Mouse (Mus musculus) intestine, embryonic 14.5 days (tissue): ENCODE results near the gene Ywhah. TPM values are rescaled to one million over a fixed set of nuclear protein-coding genes. Genes with fewer than 3 reads are reported as not detected.

Source experiments
- ATAC-seq: fragments of 200-750 bp; cut with Nextera tagmentation; replicated peaks from 2 replicates; pipeline ENCODE4 v1.8.0; 2017; ENCODE audit warnings: low read depth, moderate number of reproducible peaks, moderate TSS enrichment, moderate library complexity; ENCODE audit not compliant: low FRiP score, low TSS enrichment
- DNase-seq: peaks from one replicate; pipeline ENCODE4 v3.0.0-alpha.2; 2018; ENCODE audit warnings: low spot score
- H3K27ac ChIP-seq: fragments of 300-500 bp; sonication (generic); 2 replicates; pipeline ENCODE4 v1.5.1; 2014; ENCODE audit warnings: low read depth, mild to moderate bottlenecking, control low read depth
- H3K27me3 ChIP-seq: fragments of 300-500 bp; sonication (generic); replicated peaks from 2 replicates; pipeline ENCODE4 v1.6.1; 2014; ENCODE audit warnings: low read length, control low read depth; ENCODE audit not compliant: control insufficient read depth, insufficient read depth
- H3K36me3 ChIP-seq: fragments of 300-500 bp; sonication (generic); 2 replicates; pipeline ENCODE4 v1.6.1; 2014; ENCODE audit warnings: low read length, control low read depth; ENCODE audit not compliant: control insufficient read depth, insufficient read depth
- H3K4me1 ChIP-seq: fragments of 300-500 bp; sonication (generic); replicated peaks from 2 replicates; pipeline ENCODE4 v1.6.1; 2014; ENCODE audit warnings: low read length, control low read depth, mixed read lengths; ENCODE audit not compliant: control insufficient read depth, insufficient read depth
- H3K4me2 ChIP-seq: fragments of 300-500 bp; sonication (generic); 2 replicates; pipeline ENCODE4 v1.6.1; 2014; ENCODE audit warnings: low read length
- H3K4me3 ChIP-seq: fragments of 300-500 bp; sonication (generic); 2 replicates; pipeline ENCODE4 v1.5.1; 2014; ENCODE audit warnings: low read depth, low read length, control low read depth, mixed read lengths
- H3K9ac ChIP-seq: fragments of 300-500 bp; sonication (generic); 2 replicates; pipeline ENCODE4 v1.6.1; 2014; ENCODE audit warnings: mild to moderate bottlenecking, low read length
- H3K9me3 ChIP-seq: fragments of 300-500 bp; sonication (generic); 2 replicates; pipeline ENCODE4 v1.6.1; 2016; ENCODE audit warnings: low read length, control low read depth; ENCODE audit not compliant: control insufficient read depth
- WGBS: fragments of 180-500 bp; shearing (Covaris S2); extraction: QIAGEN DNeasy Blood & Tissue Kit; methylation state at CpG from one replicate; pipeline ENCODE4 v1.1.7; 2014; 5-methylcytosine and 5-hydroxymethylcytosine counted together
- polyA plus RNA-seq: library from polyadenylated mRNA; unstranded; fragments of >200 nt; fragmentation: Nextera tagmentation; extraction: Ambion mirVana; gene quantifications from 2 replicates; pipeline ENCODE4 v1.2.1, GENCODE M21; 2014

Gene Ywhah
- polyA plus RNA-seq, 1 experiment from 2014 or later, result 419 TPM

DNA sequence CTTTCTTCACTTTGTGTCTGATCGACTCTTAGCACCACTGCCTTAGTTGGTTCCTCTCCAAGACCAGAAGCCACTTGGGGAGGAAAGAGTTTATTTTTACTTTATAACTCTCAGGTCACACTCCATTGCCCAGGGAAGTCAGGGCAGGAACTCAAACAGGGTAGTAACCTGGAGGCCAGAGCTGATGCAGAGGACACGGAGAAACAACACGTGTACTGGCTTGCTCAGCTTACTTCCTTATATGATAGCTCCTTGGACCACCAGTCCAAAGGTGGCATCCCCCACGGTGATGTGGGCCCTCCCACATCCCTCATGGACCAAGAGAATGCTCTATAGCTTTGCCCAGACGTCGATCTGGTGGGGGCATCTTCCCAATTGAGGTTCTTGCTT lies 26.7 kb downstream of the Ywhah start:
- Histone ChIP-seq H3K9ac (no peak overlapping the region), H3K9me3 (no peaks in the 10 kb centered on the region), H3K27me3 (no peaks in the 10 kb centered on the region), H3K4me1 (0 out of 2 replicates have a peak, but pooled peaks cover 4% of the 10 kb centered on the region), H3K4me3 (no peak overlapping the region), H3K36me3 (no peaks in the 10 kb centered on the region), H3K27ac (no peak overlapping the region), H3K4me2 (no peak overlapping the region)
- ATAC-seq (no peak), DNase-seq (no peak)
- 92% methylated on average over 6 of the region's 6 CpGs for WGBS

DNA sequence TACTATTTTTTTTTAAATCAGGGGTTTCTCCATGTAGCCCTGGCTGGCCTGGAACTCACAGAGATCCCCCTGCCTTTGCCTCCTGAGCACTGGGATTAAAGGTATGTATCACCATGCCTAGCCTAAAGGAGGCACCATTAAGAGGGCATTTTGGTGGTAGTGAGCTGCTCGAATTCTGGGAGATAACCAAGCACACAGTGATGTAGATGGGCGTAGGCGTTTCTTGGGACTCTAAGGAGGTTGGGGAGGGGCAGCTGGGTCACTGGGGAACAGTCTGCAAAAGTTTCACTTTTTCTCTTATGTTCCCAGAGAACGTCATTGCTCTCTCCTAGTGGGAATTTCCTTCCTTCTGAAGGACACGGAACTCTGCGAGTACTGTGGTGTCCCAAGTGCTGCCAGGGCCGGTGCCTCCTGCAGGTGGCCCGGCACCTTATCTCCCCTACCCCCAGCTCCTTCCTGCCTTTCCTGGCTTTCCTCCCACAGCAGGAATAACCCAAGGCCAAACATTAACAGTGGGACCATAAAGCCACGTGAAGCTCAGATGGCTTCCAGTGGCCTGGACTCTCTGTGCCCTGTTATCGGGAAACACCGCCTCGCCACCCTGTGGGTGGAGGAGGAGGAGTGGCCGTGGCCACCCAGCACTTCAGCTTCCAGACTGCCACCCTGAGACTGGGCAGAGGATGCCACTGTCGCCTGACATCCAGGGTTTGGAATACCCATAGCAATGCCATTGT lies 34.4 kb downstream of the Ywhah start:
- Histone ChIP-seq H3K36me3 (no peaks in the 10 kb centered on the region), H3K4me3 (no peak overlapping the region), H3K4me1 (no peaks in the 10 kb centered on the region), H3K27me3 (no peaks in the 10 kb centered on the region), H3K27ac (no peak overlapping the region), H3K9ac (no peak overlapping the region), H3K4me2 (no peak overlapping the region), H3K9me3 (no peaks in the 10 kb centered on the region)
- DNase-seq, result no peak
- ATAC-seq, result no peak
- 69% methylated on average over 14 of the region's 14 CpGs for WGBS

DNA sequence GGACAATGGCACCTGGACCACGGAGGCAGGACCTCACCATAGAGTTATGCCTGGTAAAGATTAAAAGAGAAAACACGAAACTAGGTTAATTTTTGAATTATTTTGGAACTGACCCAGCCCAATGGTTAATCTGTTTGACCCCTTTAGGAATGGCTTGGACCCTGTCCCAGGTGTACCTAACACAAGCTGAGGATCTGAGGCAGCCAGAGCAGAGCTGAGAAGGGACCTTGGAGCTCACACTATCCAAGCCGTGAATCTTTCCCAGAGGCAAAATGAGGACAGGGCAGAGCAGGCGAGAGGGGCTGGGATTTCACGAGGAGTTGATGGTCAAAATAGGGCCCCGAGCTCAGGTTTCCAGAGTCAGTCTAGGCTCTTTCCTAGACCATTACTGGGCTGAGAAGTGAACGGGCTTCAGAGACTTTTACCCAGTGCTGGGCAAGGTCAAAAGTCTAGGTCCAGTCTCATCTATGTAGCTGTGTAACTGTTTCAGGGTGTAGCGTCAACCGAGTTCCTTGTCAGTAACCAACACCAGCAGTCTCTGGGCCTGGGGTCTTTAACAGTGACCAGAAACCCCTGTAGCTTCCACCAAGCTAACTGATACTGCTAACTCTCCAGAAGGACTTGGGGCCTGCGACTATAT lies 37.6 kb downstream of the Ywhah start:
- Histone ChIP-seq H3K9me3 (no peaks in the 10 kb centered on the region), H3K27me3 (no peaks in the 10 kb centered on the region), H3K9ac (no peak overlapping the region), H3K27ac (no peak overlapping the region), H3K4me1 (no peaks in the 10 kb centered on the region), H3K36me3 (no peaks in the 10 kb centered on the region), H3K4me2 (no peak overlapping the region), H3K4me3 (no peak overlapping the region)
- DNase-seq (no peak), ATAC-seq (no peak)
- 80% methylated on average over 10 of the region's 10 CpGs for WGBS

DNA sequence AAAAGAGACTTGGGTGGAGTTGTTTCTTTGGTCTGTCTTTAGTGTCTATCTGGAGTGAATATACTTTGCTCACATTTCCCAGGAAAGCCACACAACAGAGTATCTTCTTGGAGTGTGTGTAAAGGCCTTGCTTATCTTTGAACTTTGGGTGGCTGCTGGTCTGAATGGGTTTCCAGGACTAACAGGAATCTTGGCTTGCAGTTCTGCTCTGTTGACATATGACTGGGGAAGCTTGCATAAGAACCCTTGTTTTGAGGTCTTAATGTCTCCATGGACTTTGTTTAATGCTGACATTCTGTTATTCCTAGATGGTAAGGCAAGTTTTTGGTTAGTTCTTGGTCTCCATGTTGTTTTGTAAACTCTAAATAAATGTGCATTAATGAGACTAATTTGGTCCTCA lies 51.5 kb downstream of the Ywhah start:
- Histone ChIP-seq H3K27ac (no peak overlapping the region), H3K4me2 (no peak overlapping the region), H3K4me3 (no peak overlapping the region), H3K9me3 (no peaks in the 10 kb centered on the region), H3K36me3 (no peaks in the 10 kb centered on the region), H3K9ac (no peak overlapping the region), H3K4me1 (no peaks in the 10 kb centered on the region), H3K27me3 (no peaks in the 10 kb centered on the region)
- DNase-seq (no peak), ATAC-seq (no peak)

DNA sequence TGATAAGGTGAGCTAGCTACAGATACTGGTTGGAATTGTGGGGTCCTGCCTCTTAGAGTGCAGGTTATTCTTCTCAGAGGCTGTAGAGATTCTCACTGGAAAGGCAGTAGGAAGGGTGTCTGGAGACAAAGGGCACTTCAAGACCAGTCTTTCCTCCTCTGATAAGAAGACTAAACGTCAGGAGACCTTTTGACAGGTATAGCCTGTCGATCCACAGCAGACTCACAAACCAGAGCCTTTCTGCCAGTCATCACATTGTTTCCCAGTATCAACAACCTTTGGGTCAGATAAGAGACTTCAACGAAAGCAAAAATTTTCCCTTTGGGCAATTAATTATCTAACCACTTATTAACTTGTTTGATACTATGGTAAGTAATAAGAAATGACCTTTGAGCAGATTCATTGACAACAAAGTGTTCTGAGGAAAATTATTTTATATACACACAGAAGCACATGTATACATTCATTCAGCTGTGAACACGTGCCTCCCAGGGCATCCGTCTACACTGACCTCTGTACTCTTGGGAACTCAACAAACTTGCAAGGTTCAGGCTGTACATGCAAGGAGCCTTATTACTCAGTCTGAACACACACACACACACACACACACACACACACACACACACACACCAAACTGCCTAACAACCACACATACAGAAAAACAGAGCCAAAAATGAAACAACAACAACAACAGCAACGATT lies 58.0 kb downstream of the Ywhah start:
- no peaks in the 10 kb centered on the region for H3K9me3 ChIP-seq
- H3K36me3 ChIP-seq, result no peaks in the 10 kb centered on the region
- H3K4me3 ChIP-seq, result no peak overlapping the region
- H3K4me1 ChIP-seq, result no peaks in the 10 kb centered on the region
- H3K9ac ChIP-seq, result no peak overlapping the region
- H3K4me2 ChIP-seq, result no peak overlapping the region
- DNase-seq, result no peak
- no peak overlapping the region for H3K27ac ChIP-seq
- ATAC-seq, result no peak
- H3K27me3 ChIP-seq, result no peaks in the 10 kb centered on the region
- WGBS, result 52% methylated on average over 6 of the region's 6 CpGs

Other genes starting within 250 kb of the Ywhah start
- 93.8 and 96.4 TPM in 2 replicates for gene Pisd, start 233.2 kb upstream of the Ywhah start, polyA plus RNA-seq
- not detected in 2 replicates for gene Gm20671, start 191.7 kb upstream of the Ywhah start, polyA plus RNA-seq
- 17.2 and 22.1 TPM in 2 replicates for gene Prr14l, start 164.6 kb upstream of the Ywhah start, polyA plus RNA-seq
- gene Depdc5, start 155.1 kb upstream of the Ywhah start, polyA plus RNA-seq, result 23.2 and 24.6 TPM in 2 replicates
- gene Slc5a1, start 85.4 kb downstream of the Ywhah start, polyA plus RNA-seq, result 15.1 and 17.5 TPM in 2 replicates
- gene Spon2, start 199.6 kb downstream of the Ywhah start, polyA plus RNA-seq, result 17.3 and 19.3 TPM in 2 replicates